Mouse (Mus musculus) cerebellum, adult (tissue): ENCODE measurements around the gene Trhr2.

ENCODE experiments used
- ATAC-seq: cut with Nextera tagmentation; 2 replicates; pipeline ENCODE4 v1.9.2; 2017; ENCODE audit warnings: mild to moderate bottlenecking, moderate library complexity, mixed read lengths; ENCODE audit not compliant: insufficient number of reproducible peaks, low FRiP score, low TSS enrichment

Gene Trhr2

GRCm38 (mm10) chr8:122360696-122361416, at the start of gene Trhr2:
Gene Trhr2, minus strand, starts transcription at chr8:122360746.
- no peak for ATAC-seq

GRCm38 (mm10) chr8:122407678-122408077, 47.1 kb upstream of the Trhr2 start:
- no peak for ATAC-seq

- ATAC-seq = no peak
These were observed 44.7 kb upstream of the Trhr2 start for GRCm38 (mm10) chr8:122405146-122405805.

GRCm38 (mm10) chr8:122398186-122398585, 37.6 kb upstream of the Trhr2 start:
- no peak for ATAC-seq

GRCm38 (mm10) chr8:122395291-122395690, 34.7 kb upstream of the Trhr2 start:
- ATAC-seq = peak; percentile 66; the same call in 1 of the 2 replicates

GRCm38 (mm10) chr8:122393717-122394116, 33.2 kb upstream of the Trhr2 start:
- no peak for ATAC-seq

GRCm38 (mm10) chr8:122390758-122391157, 30.2 kb upstream of the Trhr2 start:
- no peak for ATAC-seq

- ATAC-seq = no peak
These were observed 28.8 kb upstream of the Trhr2 start for GRCm38 (mm10) chr8:122389357-122389756.

- no peak for ATAC-seq
These were observed 22.5 kb upstream of the Trhr2 start for GRCm38 (mm10) chr8:122383039-122383438.

GRCm38 (mm10) chr8:122376365-122377231, 16.1 kb upstream of the Trhr2 start, which contains the start of gene Zc3h18:
Gene Zc3h18, plus strand, starts transcription at chr8:122376609.
- peak; percentile 87 for ATAC-seq

GRCm38 (mm10) chr8:122375751-122376364, 15.3 kb upstream of the Trhr2 start:
- ATAC-seq = no peak

GRCm38 (mm10) chr8:122375320-122375719, 14.8 kb upstream of the Trhr2 start:
- ATAC-seq = no peak

- no peak for ATAC-seq
These were observed 11.2 kb upstream of the Trhr2 start for GRCm38 (mm10) chr8:122371706-122372105.

GRCm38 (mm10) chr8:122369665-122370064, 9.1 kb upstream of the Trhr2 start:
- peak; percentile 40; the same call in 1 of the 2 replicates for ATAC-seq

GRCm38 (mm10) chr8:122368494-122368893, 7.9 kb upstream of the Trhr2 start:
- no peak for ATAC-seq

GRCm38 (mm10) chr8:122362967-122363366, 2.4 kb upstream of the Trhr2 start:
- no peak for ATAC-seq

- no peak for ATAC-seq
These were observed 1.7 kb upstream of the Trhr2 start for GRCm38 (mm10) chr8:122362271-122362670.

- no peak for ATAC-seq
These were observed 1.3 kb downstream of the Trhr2 start for GRCm38 (mm10) chr8:122359111-122359775.

- ATAC-seq = no peak
These were observed 2.9 kb downstream of the Trhr2 start for GRCm38 (mm10) chr8:122357641-122358040.

- ATAC-seq = no peak
These were observed 3.3 kb downstream of the Trhr2 start for GRCm38 (mm10) chr8:122357202-122357601.
